Mouse (Mus musculus): ENCODE results near the gene Pgm5.

DNA sequence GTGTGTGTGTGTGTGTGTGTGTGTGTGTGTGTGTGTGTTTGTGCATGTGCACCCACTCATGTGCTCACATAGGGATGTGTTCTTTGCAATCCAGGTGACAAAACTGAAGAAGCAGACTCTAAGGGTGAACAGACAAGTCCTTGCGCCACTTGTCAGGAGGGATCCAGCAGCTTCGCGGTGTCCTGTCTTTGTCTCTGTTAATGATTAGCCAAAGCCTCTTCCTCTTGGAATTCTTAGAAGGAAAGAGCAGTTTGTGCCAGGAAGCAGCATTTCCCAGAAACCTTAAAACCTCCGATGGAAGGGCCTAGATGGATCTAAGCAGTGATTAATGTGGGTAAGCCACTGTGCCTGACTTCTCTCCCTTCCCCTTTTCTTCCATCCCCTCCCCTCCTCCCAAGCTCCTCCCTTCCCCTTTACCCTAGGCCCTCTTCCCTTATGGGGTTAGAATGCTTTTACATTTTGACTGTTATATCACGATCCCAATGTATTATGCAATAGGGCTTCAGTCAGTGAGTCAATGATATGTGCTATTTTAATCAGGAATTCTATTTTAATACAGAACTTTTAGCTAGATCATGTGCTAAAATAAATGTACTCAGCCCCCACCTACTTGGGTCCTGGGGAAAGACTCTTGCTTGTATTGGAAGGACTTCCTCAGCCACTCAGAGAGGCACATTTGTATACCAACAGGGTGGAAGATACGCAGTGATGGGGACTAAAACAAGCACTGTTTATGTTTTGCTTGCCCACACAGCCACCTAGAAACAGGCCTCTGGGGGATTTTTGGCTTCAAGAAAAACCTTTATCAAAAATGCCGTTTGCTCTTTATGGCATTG, 154.4 kb downstream of the Pgm5 start:
- TF ChIP-seq EP300 (IDR thresholded peaks at IDR 0.05; ENCODE audit: low read depth) (no peak), CTCF (IDR thresholded peaks at IDR 0.05; ENCODE audit: low read depth) (no peak)
